Mouse (Mus musculus) common myeloid progenitor, adult 5-6 weeks (primary cell): ENCODE results near the gene Capn5. TPM values are rescaled to one million over a fixed set of nuclear protein-coding genes. Genes with fewer than 3 reads are reported as not detected.

Source experiments
- ATAC-seq: replicated peaks from 2 replicates; pipeline ENCODE4 v1.8.0; 2016; ENCODE audit warnings: low read depth, mild to moderate bottlenecking, moderate TSS enrichment, inconsistent platforms; ENCODE audit not compliant: poor library complexity, severe bottlenecking
- total RNA-seq: library from RNA; stranded (forward); fragments of 200-1000, 187-1606 nt; gene quantifications from 2 replicates; pipeline ENCODE4 v1.2.3, GENCODE M21; 2017

Gene Capn5
- total RNA-seq, 1 experiment from 2014 or later, result 15.1 TPM

DNA sequence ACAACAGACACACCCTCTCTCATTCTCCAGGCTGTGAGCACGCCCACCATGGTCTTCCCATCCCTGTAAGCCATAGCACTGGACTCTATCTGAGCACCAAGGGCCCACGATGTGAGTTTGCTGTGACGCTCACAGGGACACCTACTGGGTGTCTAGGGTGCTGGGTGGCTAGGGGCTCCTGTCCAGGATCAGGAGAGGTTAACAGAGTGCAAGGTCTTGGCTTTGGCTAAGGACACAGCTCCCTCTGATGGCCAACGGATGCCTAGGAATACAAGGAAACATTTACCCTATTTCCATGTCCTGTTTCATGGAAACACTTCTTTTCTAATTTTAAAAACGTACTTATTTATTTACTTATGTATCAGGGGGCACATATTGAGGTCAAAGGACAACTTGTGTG lies 27.5 kb downstream of the Capn5 start:
- no peak for ATAC-seq

- no peak for ATAC-seq
Measured at GRCm38 (mm10) chr7:98149802-98150201, 28.3 kb downstream of the Capn5 start.

DNA sequence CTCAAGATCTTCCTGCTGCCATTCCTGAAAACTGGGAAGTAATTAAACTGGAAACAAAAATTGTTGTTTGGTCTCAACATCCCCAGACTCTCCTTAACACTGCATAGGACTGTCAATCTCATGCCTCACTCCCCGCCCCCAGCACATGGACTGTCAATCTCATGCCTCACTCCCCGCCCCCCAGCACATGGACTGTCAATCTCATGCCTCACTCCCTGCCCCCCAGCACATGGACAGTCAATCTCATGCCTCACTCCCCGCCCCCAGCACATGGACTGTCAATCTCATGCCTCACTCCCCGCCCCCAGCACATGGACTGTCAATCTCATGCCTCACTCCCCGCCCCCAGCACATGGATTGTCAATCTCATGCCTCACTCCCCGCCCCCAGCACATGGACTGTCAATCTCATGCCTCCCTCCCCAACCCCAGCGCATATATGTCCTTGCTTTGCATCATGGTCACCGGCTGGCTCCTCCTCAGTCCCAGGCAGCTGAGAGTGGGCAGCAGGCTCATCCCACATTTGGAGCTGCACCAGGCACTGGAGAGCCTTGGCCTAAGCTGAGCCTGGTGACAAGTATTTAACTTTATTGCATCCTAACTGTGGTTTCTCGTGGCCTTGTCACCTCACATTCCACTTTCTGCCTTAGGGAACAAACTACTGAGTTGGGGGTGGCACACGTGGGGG lies 29.2 kb downstream of the Capn5 start:
- ATAC-seq, result no peak

DNA sequence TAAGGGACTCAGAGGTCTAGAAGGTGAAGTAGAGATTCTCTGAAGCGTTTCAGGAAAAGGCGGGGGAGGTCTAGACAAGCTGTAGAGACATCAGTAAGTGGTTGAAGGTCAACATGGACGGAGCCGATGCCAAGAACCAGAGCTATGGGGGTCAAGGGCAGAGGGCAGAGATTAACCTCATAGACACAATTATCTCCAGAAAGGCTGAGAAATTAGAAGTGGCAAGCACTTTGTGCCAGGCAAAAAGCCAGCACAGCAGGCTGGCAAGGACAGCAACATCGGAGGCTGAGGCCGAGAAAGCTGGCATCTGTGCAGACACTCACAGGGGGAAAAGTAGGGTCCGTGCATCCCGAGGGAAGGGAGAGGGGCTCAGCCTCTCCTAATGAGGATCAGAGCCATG lies 30.3 kb downstream of the Capn5 start:
- ATAC-seq, result no peak

DNA sequence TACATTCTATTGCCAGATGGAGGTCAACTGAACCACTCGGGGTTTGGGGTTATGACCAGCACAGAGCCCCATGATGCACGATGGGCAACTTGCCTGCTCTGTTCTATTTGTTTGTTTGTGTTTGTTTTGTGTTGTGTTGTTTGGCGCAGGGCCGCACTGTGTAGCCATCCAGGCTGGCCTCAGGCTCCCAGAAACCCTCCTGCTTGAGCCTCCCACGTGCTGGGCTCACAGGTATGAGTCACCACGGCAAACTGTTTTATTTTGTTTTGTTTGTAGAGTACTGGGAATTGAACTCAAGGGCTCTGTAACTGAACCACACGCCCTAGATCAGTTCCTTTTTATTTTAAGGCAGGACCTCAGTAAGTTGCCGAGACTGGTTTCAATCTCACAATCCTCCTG lies 31.6 kb downstream of the Capn5 start:
- ATAC-seq, result no peak

DNA sequence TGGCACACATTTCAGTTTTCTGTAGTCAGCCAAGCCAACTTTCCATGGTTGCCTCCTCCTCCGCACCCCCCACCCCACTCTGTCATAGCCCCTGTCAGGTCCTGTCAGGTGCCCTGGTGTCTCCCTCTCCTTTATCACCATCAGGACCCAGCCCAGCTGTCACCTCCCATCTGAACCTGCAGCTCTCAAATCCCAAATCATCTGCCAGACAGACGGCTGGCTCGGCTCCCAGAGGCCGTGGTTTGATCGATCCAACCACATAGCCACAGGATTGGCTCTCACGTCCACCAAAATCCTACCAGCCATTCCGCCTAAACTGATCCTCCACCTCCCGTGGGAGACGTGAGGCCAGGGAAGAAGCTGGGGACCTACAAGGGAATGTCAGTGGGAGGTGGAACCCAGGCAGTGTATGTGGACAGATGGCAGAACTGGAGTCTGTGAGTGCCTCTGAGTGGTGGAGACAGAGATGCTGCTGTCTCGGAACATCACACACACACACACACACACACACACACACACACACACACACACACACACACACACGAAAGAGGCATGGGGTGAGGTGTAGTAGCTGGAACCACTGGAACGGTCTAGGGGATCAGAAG lies 32.1 kb downstream of the Capn5 start:
- peak; percentile 38 for ATAC-seq

- no peak for ATAC-seq
Measured at GRCm38 (mm10) chr7:98145402-98145801, 32.7 kb downstream of the Capn5 start, which contains the start of gene Omp. Gene Omp, minus strand, starts transcription at chr7:98145502.

- no peak for ATAC-seq
Measured at GRCm38 (mm10) chr7:98142648-98143047, 35.4 kb downstream of the Capn5 start.

- no peak for ATAC-seq
Measured at GRCm38 (mm10) chr7:98142247-98142646, 35.8 kb downstream of the Capn5 start.

DNA sequence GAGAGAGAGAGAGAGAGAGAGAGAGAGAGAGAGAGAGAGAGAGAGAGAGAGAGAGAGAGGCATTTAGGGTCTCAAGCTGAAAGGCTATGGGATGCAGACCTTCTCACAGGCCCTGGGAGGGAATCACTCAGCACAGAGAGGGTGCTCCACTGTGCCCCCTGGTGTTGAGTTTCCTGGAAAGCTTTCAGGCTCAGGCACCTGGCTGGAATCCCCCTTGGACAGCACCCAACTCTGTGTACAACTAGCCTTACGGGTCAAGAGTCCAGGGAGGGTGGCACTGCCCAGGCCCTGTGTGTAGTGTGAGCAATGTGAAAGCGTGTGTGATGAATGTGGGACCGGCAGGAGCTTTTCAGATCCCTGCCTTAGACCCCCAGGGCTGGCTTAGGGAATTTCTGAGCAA lies 36.9 kb downstream of the Capn5 start:
- ATAC-seq, result 0 out of 2 replicates have a peak, but pooled peaks have one; percentile 40

- ATAC-seq, result peak; percentile 72
Measured at GRCm38 (mm10) chr7:98140597-98140996, 37.5 kb downstream of the Capn5 start.

DNA sequence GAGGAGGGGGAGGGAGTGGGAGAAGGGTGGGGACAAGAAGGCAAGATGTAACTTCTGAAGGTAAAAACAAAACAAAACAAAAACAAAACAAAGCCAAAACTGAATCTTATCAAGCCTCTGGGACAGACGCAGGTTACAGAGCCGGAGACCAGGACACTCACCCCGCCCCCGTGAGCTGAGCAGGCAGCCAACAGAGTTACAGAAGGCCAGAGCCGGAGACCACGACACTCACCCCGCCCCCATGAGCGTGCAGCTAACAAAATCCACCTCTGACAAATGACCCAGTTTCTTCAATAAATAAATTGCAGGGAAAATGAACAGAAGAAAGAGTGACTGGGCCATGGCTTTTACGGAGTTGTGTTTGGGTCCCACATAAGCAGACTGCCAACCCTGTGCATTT lies 38.9 kb downstream of the Capn5 start:
- no peak for ATAC-seq

- no peak for ATAC-seq
Measured at GRCm38 (mm10) chr7:98137995-98138394, 40.1 kb downstream of the Capn5 start.

DNA sequence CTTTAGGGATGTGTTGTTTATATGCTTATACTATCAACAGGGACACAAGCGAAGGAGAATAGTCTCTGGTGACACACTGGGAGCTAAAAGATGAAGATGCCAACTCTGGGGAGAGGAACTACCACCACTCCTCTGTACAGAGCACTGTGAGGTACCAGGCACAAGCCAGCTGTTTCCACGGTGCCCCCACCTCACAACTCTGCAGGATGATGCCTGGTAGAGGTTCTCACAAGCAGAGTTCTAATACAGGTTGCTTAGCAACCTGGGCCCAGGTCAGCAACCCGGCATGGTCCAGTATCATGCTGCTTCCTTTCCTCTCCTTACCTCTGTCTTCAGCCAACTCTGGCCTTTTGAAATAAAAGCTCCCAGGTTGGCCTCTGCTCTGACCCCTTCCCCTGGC lies 40.5 kb downstream of the Capn5 start:
- no peak for ATAC-seq

GRCm38 (mm10) chr7:98131751-98132150 lies 46.3 kb downstream of the Capn5 start:
- ATAC-seq, result peak; percentile 32; the same call in 1 of the 2 replicates

DNA sequence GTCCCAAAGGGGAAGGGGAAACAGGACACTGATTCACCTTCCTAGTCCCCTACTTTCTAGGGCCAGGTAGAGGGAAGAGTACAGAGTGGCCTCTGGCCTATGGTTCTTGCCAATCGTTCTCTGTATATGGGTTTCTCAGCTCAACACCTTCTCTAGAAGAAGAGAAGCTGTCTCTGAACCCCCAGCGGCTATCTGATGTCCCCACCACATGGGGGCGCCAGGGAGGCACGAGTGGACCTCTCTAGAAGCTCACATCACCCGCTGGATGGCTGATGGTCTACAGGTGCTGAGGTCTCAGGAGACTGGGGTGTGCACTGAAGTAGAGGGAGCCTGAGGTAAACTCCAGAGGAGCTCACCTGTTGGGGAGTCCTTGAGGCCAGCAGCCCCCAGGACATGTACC lies 52.6 kb downstream of the Capn5 start:
- peak; percentile 73 for ATAC-seq

DNA sequence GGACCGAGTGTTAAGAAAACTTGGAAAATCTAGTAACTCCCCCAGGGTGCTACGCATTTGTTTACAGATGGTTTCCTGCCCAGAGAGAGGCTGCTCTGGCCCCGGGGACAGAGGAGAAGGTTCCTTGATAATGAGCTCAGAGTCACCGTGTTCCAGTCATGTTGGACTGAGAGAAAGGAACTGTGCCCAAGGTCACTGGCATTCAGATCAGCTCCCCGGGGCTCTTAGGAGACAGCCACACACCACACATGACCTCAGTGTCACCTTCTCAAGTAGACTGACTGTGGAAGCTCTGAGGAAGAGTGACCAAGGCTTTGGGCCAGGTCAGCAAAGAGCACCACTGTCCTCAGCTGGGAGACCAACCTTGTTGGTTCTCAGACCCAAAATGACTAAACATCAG lies 53.4 kb downstream of the Capn5 start:
- ATAC-seq, result no peak

- no peak for ATAC-seq
Measured at GRCm38 (mm10) chr7:98121673-98122072, 56.4 kb downstream of the Capn5 start.

GRCm38 (mm10) chr7:98121241-98121640 lies 56.8 kb downstream of the Capn5 start:
- ATAC-seq, result no peak

DNA sequence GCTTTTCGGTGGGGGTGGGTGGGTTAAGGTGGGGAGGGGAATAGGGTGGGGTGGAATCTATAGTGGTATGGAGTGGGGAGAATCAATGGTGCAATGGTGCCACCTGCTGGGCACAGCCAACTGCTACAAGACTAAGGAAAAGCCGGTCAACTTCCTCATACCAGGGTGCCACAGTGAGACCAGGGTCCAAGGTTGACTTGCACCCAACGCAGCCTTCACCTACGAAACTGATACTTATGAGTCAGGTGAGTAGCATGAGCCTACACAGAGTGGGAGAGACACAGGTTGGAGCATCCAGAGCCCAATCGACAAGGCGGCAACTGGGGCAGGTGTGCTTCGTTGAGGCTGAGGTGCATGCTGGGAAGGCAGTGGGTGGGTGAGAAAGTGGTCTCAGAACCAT lies 57.7 kb downstream of the Capn5 start:
- ATAC-seq, result peak; percentile 91

GRCm38 (mm10) chr7:98119961-98120232 lies 58.2 kb downstream of the Capn5 start:
- no peak for ATAC-seq
